Mouse (Mus musculus) T-cell, adult 2 months (primary cell): ENCODE results near the gene Dpm3.
"Not testable (repeated sequence)": the region's sequence is repeated elsewhere in the genome, so short reads cannot be mapped to it uniquely, and the experiment has no call there.

ENCODE experiments used
- DNase-seq: peaks from one replicate; pipeline ENCODE4 v3.0.0; 2022; ENCODE audit warnings: low spot score

The Dpm3 gene

GRCm38 (mm10) chr3:89259076-89259475 is at the start of gene Dpm3:
Gene Dpm3, plus strand, starts transcription at chr3:89259358.
- no peak for DNase-seq

DNA sequence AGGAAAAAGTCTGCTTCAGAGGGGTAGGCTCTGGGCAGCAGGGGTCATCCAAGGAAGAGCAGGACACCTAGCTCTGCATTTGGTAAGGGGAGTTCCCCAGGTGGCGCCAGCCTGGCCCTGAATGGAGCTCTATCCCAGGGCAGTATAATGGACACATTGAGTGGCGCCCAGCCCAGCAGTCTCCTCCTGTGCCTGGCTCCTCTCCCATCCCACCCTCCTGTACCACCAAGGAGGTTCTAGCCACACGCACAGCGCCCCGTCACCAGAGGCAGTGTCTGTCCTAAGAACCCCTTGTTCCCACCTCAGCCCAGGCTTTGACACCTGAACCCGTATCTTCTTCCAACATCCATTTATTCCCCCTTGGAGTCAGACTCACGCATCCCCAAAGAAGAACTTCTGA is 49.4 kb upstream of the Dpm3 start:
- DNase-seq, result no peak

- DNase-seq, result no peak
Measured at GRCm38 (mm10) chr3:89210162-89210561, 49.0 kb upstream of the Dpm3 start.

GRCm38 (mm10) chr3:89210731-89211130 is 48.4 kb upstream of the Dpm3 start:
- no peak for DNase-seq

DNA sequence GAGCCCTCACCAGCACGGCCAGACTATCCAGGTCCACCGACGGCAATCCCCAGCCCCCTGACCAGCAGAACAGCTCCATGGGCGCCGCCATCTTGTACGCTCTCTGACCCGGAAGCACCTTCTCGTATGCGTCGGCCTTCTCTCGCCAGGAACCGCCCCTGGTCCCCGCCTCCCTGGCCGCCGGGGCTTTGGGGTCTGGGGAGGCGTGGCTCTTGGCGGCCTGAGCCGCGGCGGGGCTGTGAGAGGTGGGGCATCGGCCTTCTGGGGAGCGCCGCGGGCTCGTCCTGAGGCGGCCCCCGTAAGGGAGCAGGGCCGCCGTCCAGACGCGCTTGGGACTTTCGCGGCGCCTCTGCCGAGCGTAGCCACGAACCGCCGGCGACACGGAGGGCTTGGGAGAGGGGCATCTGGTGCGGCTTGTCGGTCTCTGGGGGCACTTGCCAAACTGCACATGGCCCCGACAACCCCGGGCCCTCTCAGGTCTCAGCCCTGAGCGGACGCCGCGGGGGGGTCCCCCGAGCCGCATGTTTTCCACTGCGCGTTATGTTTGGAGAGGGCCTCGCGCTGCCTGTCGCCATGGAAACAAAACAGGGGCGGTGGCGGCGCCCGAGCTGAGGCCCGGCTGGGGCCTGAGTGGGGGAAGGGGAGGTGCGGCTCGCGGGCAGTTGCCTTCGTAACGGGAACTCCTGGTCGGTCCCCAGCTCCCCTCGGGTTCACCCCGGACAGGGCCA is 45.2 kb upstream of the Dpm3 start:
- peak; percentile 91 for DNase-seq

DNA sequence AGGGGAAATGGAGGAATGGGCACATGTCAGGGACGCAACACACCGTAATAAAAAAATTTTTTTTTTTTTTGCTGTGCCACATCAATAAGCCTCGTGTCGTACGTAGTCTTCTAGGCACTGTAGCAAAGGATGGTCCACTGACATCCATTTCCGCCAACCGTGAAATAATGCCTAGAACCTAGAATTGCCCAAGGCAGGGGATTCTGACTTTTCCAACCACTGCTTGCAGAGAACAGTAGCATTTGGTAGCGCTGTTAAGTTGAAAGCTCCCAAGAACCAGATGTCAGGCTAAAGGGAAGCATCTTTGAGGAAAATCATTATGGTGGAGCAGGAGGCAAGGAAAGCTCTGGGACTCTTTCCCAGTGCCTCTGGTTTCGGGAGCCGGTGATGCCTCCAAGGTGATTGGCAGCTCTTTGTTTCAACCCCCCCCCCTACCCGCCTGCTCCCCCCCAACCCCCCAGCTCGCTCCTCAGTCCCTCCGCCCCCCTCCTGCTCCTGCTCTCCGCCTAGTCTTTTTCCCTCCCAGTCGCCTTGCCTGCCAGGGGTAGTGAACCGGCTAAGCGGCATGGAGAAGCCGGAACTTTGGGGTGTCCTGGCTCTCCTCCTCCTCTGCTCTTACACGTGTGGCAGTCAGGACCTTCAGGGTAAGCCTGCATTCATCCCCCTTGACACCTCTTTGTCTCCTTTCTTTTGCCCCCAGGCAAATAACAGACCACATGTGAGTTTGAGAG is 44.3 kb upstream of the Dpm3 start, which contains the start of gene Thbs3:
Gene Thbs3 (plus strand): TSS at position 500 of the 731 bp plus-strand sequence.
- DNase-seq, result no peak

DNA sequence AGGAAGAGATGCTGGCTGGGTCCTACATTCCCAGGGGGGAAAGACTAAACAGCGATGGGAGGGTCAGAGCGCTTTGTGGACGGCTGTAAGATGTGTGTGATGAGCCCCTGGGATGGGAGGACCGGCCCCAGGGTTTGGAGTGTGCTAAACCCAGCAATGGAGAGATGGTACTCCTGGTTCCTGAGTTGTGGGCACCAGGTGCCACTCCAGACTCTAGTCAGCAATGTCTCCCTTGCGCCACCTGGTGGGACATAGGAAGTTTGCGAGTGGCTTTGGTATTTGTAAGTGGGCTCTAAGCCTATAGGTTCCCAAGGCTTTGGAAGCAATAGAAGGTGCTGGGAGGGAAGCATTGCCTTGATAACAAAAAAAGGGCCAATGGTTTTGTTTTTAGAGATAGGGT is 43.3 kb upstream of the Dpm3 start:
- peak; percentile 84 for DNase-seq

GRCm38 (mm10) chr3:89216407-89216806 is 42.8 kb upstream of the Dpm3 start:
- not testable (repeated sequence) for DNase-seq

DNA sequence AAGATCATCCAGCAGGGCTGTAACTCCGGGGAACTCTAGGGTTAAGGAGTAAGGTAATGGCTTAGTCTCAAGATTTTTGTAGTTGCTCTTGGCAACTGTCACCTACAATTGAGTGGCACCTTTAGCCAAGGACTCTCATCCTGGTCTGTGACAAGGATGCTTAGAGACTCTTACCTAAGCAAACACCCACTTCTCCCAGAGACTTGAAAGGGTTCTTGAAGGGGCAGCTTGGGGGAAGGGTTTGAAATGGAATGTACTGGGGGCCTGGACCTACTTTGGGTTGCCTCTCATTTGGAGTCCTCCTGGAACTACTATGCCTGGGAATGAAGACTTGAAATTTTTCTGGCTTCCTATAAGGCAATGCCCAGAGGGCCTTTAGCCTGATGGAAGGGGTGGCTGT is 40.9 kb upstream of the Dpm3 start:
- DNase-seq, result no peak

DNA sequence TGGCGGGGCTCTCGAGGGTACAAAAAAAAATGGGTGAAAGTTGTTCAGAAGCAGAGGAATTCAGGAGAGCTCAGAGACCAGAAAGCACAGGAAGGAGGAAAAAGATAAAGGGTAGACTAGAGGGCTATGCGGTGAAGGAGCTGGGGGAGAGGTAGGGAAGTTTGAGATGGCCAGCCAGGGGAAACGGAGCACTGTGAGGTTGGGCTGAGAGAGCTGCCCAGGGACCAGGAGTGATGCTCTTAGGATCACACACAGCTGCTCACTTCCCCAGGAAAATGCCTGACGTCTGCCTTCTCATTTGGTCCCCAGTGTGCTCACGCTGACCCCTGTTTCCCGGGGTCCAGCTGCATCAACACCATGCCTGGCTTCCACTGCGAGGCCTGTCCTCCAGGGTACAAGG is 39.6 kb upstream of the Dpm3 start:
- DNase-seq, result no peak

GRCm38 (mm10) chr3:89221167-89221566 is 38.0 kb upstream of the Dpm3 start:
- no peak for DNase-seq

GRCm38 (mm10) chr3:89224796-89225195 is 34.4 kb upstream of the Dpm3 start:
- DNase-seq, result no peak

DNA sequence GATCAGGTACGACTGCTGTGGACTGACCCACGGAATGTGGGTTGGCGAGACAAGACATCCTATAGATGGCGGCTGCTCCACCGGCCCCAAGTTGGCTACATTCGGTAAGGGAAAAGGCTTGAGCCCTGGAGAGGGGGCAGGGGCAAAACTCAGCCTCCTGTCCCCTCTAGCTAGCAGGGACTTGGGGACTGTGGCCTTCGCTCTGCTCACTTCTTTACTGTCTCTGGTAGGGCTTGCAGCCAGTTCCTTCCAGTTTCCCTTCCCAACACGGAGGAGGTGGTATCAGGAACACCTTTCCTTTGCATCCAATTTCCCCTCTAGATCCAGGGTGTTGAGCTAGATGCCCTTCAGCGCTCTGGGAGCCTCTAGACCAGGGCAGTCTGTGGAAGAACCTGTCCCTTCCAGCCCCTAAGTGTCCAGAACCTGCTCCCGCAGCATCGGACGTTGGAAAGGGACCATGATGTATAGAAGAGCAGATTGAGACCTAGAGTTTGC is 33.8 kb upstream of the Dpm3 start:
- no peak for DNase-seq

GRCm38 (mm10) chr3:89225918-89226317 is 33.2 kb upstream of the Dpm3 start:
- no peak for DNase-seq

DNA sequence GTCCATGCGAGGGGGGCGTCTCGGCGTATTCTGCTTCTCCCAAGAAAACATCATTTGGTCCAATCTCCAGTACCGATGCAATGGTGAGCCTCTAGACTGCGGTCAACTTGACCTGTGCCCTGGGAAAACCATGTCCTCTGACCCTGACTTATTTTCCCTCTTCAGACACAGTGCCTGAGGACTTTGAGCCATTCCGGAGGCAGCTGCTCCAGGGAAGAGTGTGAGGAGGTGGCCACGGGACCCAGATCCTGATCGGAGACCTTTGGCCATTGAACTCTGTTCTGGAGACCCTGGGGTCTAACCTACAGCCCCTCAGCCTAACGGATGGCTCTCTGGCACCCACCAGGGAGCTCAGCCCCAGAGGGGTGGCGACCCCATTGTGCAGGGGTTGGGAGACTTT is 32.8 kb upstream of the Dpm3 start:
- no peak for DNase-seq

GRCm38 (mm10) chr3:89226900-89227299 is 32.3 kb upstream of the Dpm3 start, which contains the start of gene Mtx1:
Gene Mtx1, minus strand, starts transcription at chr3:89227088.
- no peak for DNase-seq

DNA sequence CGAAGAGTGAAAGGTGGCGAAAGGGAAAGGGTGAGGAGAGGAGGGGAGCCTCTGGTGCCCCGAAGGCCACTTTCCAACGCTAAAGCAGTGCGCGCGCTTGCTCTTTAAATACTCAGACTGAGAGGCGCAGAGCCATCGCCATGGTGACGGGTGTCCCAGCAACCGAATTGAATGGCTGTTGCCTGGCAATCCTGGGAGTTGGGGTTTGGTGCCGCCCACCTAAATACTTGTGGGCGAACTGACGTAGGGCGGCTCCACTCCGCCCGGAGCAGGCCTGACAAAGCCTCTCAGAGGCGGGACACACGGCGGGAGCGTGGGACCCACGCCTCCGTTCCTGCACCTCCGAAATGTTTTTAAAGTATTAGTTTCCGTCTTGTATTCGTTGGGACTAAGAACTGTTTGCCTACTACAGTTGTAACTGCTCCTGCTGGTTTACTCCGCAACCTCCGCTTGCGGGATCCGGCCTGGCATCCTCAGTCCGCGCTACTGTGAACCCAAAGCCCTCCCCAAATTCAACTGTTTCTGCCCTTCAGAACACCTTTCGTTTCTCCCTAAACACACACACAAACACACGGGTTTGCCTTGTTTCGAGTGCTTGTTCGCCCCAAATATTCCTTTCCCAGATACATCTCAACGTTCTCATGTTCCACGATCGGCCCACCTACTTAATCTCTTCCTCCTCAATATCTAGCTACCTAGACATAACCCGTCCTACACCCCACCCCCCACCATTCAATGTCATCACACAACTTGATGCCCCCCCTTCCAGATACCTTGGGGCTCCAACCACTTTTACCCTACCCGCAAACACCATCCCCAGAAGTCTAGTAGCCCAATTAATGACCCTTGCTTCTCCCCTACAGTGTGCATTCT is 31.6 kb upstream of the Dpm3 start:
- peak; percentile 84 for DNase-seq

DNA sequence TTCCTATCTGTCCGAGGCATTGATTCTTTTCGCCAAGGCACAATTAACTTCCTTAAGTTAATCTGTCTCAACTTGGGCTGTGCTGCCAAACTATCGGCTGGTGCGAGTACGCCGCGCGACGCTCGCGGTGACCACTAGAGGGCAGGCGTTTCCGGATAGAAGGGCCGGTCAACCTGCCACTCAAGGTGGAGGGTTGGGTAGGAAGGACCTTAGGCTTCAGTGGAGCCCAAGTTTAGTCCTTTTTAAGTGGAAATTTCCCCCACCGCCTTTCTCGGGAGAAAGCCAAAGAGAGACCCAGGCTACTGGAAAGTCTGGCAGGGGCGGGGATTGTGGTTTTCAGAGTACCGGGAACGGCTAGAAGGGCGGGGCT is 31.0 kb upstream of the Dpm3 start:
- peak; percentile 78 for DNase-seq

DNA sequence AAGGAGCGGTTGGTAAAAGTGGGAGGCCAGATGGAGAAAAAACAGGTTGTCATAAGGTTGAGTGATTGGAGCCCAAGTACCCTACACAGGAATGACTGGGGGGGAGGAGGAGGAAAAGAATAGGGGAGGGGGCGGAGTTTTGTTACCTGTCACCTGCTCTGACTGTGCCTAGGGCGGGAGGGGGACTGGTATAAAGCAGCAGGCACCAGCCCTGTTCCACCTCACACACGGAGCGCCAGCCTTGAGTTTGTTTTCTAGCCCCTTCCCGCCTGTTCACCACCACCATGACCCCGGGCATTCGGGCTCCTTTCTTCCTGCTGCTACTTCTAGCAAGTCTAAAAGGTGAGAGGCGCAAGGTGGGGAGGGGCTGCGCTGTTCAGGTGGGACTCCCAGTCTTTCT is 30.3 kb upstream of the Dpm3 start, which contains the start of gene Muc1:
Gene Muc1 (plus strand): TSS at position 222 of the 400 bp plus-strand sequence.
- DNase-seq, result no peak

GRCm38 (mm10) chr3:89229276-89229675 is 29.9 kb upstream of the Dpm3 start:
- no peak for DNase-seq

DNA sequence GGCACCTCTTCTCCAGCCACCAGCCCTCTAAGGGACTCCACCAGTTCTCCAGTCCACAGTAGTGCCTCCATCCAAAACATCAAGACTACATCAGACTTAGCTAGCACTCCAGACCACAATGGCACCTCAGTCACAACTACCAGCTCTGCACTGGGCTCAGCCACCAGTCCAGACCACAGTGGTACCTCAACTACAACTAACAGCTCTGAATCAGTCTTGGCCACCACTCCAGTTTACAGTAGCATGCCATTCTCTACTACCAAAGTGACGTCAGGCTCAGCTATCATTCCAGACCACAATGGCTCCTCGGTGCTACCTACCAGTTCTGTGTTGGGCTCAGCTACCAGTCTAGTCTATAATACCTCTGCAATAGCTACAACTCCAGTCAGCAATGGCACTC is 28.6 kb upstream of the Dpm3 start:
- no peak for DNase-seq

- DNase-seq, result no peak
Measured at GRCm38 (mm10) chr3:89231345-89231744, 27.8 kb upstream of the Dpm3 start.
